Mouse (Mus musculus): ENCODE measurements at regions not wholly inside any gene's neighbourhood (a gene's known extent, or its start where the extent isn't known, plus 50 kb on each side); places are given as distances from the start of the nearest gene placed in this dataset.

GRCm38 (mm10) chrX:77433811-77434192 is 77.0 kb upstream of the Tbl1x start:
- DNase-seq (ENCODE audit: low read depth): no peak

DNA sequence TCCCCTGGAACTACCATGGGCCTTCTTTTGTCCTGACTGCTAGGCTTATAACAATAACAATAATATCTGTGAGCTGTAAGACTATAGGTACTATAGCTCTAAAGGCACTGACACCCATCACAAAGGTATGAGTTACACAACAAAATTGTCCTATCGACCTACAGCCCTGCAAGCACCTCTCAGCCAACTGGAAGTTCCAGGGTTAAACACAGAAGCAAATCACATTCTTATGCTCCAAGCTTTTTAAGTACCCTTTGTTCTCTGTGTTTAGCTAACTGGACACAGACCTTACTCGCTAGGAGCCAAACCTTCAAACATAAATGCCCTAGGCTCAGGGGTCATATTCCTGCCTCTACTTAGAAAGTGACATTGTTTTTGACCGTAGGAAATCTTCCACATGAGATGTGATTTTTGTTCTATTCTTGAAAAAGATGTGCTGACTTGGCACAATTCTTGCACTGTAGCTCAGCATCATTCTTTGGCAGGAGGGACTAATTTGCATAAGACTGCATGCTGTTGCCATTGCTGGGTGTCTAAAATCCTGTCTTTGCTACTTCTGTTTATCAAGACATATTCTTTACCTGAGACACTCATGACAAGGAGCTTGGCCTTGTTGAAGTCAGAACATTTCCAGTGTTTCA is 66.8 kb upstream of the Tbl1x start:
- no peak for DNase-seq (ENCODE audit: low read depth)

DNA sequence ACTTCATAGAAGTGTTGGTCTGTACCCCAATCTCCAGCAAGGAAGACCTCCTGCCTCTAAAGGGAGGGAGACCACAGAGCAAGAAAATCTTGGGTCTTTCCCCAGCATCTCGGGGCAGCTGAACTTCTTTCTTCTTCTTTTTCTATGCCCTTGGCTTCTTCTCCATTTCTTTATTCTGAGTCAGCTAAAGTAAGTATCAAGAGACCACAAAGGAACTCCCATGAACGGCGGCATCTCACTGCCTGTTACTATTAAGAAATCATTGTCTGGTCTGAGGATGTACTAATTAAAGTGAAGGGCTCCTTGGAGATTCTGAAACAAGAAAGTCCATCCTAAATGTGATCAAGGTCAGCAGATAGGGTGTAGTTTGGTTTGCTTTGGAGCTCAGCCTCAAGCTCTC is 64.1 kb upstream of the Tbl1x start:
- no peak for DNase-seq (ENCODE audit: low read depth)

- DNase-seq (ENCODE audit: low read depth): no peak
Measured at GRCm38 (mm10) chrX:77451977-77452675, 58.7 kb upstream of the Tbl1x start.
